Mouse (Mus musculus): Measurements from ENCODE around the gene Mrpl42.

DNA sequence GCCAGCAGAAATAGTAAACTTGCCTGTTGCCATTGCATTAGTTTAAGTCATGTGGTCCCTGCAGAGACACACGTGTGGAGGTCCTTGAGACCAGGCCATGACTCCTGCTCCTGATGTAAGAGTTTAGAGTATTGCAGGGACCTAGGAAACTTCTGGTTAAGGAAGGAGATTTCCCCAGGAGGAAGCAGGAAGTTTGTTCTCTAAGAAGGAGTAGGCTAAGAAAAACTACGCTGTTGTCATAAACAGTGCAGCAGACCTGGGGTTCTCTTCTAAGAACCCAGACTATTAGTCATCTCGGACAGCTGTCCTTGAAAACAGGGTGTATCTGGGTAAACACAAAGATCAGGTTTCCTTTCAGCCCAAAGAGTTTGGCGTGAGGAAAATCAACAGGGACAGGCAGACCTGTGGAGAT, 36.2 kb downstream of the Mrpl42 start:
- peak; percentile 91 for TF ChIP-seq MYOD1 (IDR thresholded peaks at IDR 0.05; ENCODE audit: control insufficient read depth, insufficient read length, low read depth)
- TF ChIP-seq CTCF (IDR thresholded peaks at IDR 0.05; ENCODE audit: control insufficient read depth, insufficient read depth, insufficient read length): no peak
- TF ChIP-seq USF1 (IDR thresholded peaks at IDR 0.05; ENCODE audit: low read depth): peak; percentile 20
- peak; percentile 36 for TF ChIP-seq CEBPB (IDR thresholded peaks at IDR 0.05; ENCODE audit: low read depth)
- TF ChIP-seq FOSL1 (IDR thresholded peaks at IDR 0.05; ENCODE audit: insufficient read depth, low read length, poor library complexity, severe bottlenecking): no peak
- TF ChIP-seq MAX (IDR thresholded peaks at IDR 0.05): no peak
